ENCODE assay signal across 17 mouse cellular contexts in genomic region chr11:40972806-40973205, GRCm38 (mm10).
"Had no signal": no experiment of that assay in that cellular context is flagged by ENCODE, and none has a peak within 500 bp of the region (broad histone marks: within the 10 kb centered on the region; RNA-seq: fewer than 3 reads in every experiment).

No protein-coding gene starts in this region.

- H3K9ac ChIP-seq: limb, embryonic 15.5 days; liver, embryonic 12.5 days; lung, embryonic 14.5 days; neural tube, embryonic 13.5 days; stomach, embryonic 15.5 days had no signal

- H3K4me1 ChIP-seq: limb, embryonic 15.5 days; liver, embryonic 12.5 days; midbrain, embryonic 10.5 days; neural tube, embryonic 13.5 days; stomach, embryonic 15.5 days had no signal

- H3K4me2 ChIP-seq: limb, embryonic 15.5 days; liver, embryonic 12.5 days; lung, embryonic 14.5 days; neural tube, embryonic 13.5 days; stomach, embryonic 15.5 days had no signal

- H3K27me3 ChIP-seq: limb, embryonic 15.5 days; liver, embryonic 12.5 days; neural tube, embryonic 13.5 days; stomach, embryonic 15.5 days had no signal

- H3K4me3 ChIP-seq: left cerebral cortex, adult 2 months; limb, embryonic 15.5 days; liver, embryonic 12.5 days; midbrain, embryonic 10.5 days; neural tube, embryonic 13.5 days; stomach, embryonic 15.5 days had no signal

- H3K9me3 ChIP-seq: limb, embryonic 15.5 days; liver, embryonic 12.5 days; midbrain, embryonic 10.5 days; neural tube, embryonic 13.5 days; stomach, embryonic 15.5 days had no signal

- ATAC-seq: intestine, embryonic 16.5 days; liver, embryonic 12.5 days had no signal

- H3K27ac ChIP-seq: left cerebral cortex, adult 2 months; limb, embryonic 15.5 days; liver, embryonic 12.5 days; midbrain, embryonic 10.5 days; neural tube, embryonic 13.5 days; stomach, embryonic 15.5 days had no signal

- DNase-seq: kidney, adult 2 months; kidney, postnatal 36 days; lung, embryonic 14.5 days; lung, postnatal 10 days; lung, postnatal 4 days; midbrain, embryonic 14.5 days; retina, postnatal 1 day; right cerebral cortex, postnatal 4 days; spleen, adult 18-20 months; thymus, postnatal 36 days had no signal

- H3K36me3 ChIP-seq: limb, embryonic 15.5 days; liver, embryonic 12.5 days; midbrain, embryonic 10.5 days; neural tube, embryonic 13.5 days; stomach, embryonic 15.5 days had no signal
